Mouse (Mus musculus) frontal cortex, postnatal 14 days (tissue): ENCODE measurements around the gene Olfr693.
"Not testable (repeated sequence)": the region's sequence is repeated elsewhere in the genome, so short reads cannot be mapped to it uniquely, and the experiment has no call there.

ENCODE experiments used
- DNase-seq, 2 experiments: peaks; one replicate each; pipeline ENCODE4 v3.0.0; 2022; ENCODE audit warnings: low spot score in 2 of 2

The Olfr693 gene

GRCm38 (mm10) chr7:106680484-106680883, at the start of gene Olfr693:
Olfr693 (minus strand) TSS chr7:106680584.
- DNase-seq = no peak

GRCm38 (mm10) chr7:106725654-106726053, 45.3 kb upstream of the Olfr693 start:
- not testable (repeated sequence) for DNase-seq

GRCm38 (mm10) chr7:106716296-106716695, 35.9 kb upstream of the Olfr693 start, which contains the start of gene Olfr695:
Olfr695 (minus strand) TSS chr7:106716396.
- DNase-seq = no peak

GRCm38 (mm10) chr7:106711463-106711862, 31.1 kb upstream of the Olfr693 start:
- no peak for DNase-seq

GRCm38 (mm10) chr7:106707705-106708104, 27.3 kb upstream of the Olfr693 start:
- not testable (repeated sequence) for DNase-seq

GRCm38 (mm10) chr7:106696891-106697290, 16.5 kb upstream of the Olfr693 start:
- DNase-seq = no peak

- no peak for DNase-seq
Observed at GRCm38 (mm10) chr7:106692976-106693375, 12.6 kb upstream of the Olfr693 start.

GRCm38 (mm10) chr7:106691714-106692113, 11.3 kb upstream of the Olfr693 start, which contains the start of gene Olfr694:
Olfr694 (minus strand) TSS chr7:106691814.
- no peak for DNase-seq

GRCm38 (mm10) chr7:106685382-106685781, 5.0 kb upstream of the Olfr693 start:
- DNase-seq = no peak

- DNase-seq = no peak
Observed at GRCm38 (mm10) chr7:106652344-106652652, 28.1 kb downstream of the Olfr693 start.

- no peak for DNase-seq
Observed at GRCm38 (mm10) chr7:106651555-106652343, 28.6 kb downstream of the Olfr693 start.

- DNase-seq = no peak
Observed at GRCm38 (mm10) chr7:106649774-106650173, 30.6 kb downstream of the Olfr693 start.

GRCm38 (mm10) chr7:106645261-106645660, 35.1 kb downstream of the Olfr693 start:
- DNase-seq = no peak

- DNase-seq = no peak
Observed at GRCm38 (mm10) chr7:106644222-106644870, 36.0 kb downstream of the Olfr693 start.

GRCm38 (mm10) chr7:106640839-106641238, 39.5 kb downstream of the Olfr693 start:
- DNase-seq = no peak

GRCm38 (mm10) chr7:106635560-106635959, 44.8 kb downstream of the Olfr693 start:
- DNase-seq = no peak
